Mouse (Mus musculus) brain, embryonic 14.5 days (tissue): Measurements from ENCODE around the gene Clta.

Experiments
- CTCF ChIP-seq: fragments of 200-500 bp; IDR thresholded peaks from 2 replicates; pipeline ENCODE4 v1.5.1; 2012; ENCODE audit warnings: inconsistent platforms, mild to moderate bottlenecking, moderate library complexity, borderline replicate concordance; ENCODE audit not compliant: insufficient read depth, insufficient read length; ENCODE audit errors: extremely low read depth
- POLR2A ChIP-seq: fragments of 200-500 bp; IDR thresholded peaks from 2 replicates; pipeline ENCODE4 v1.6.1; 2012; ENCODE audit warnings: mild to moderate bottlenecking, inconsistent platforms, borderline replicate concordance; ENCODE audit not compliant: poor library complexity, insufficient read depth, insufficient read length, severe bottlenecking; ENCODE audit errors: extremely low read depth

DNA sequence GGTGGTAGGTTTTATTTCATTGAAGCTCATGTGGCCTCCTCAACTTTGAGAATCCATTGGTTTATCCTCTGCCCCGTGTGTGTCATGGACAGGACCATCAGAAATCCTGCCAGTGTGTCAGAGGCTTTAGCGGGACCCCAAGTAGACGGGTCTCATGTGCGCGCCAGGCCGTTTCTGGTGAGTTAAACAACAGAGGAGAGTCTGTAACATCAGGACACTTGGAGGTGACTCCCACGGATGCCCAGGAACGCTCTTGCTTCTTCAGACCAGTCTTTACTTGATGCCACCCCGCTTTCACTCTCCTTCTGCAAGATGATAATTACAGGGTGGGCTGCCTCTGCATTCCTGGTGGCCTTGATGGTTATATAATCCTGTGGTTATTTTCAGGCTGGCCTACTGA is 19.4 kb downstream of the Clta start:
- TF ChIP-seq POLR2A: no peak
- no peak for TF ChIP-seq CTCF
